Mouse (Mus musculus) heart, adult 2 months (tissue): Measurements from ENCODE around the gene Ddx24. TPM values are rescaled to one million over a fixed set of nuclear protein-coding genes. Genes with fewer than 3 reads are reported as not detected.

Experiments
- DNase-seq, 2 experiments: peaks; one replicate each; pipeline ENCODE4 v3.0.0; 2021
- H3K27ac ChIP-seq: fragments of 200-600 bp; 2 replicates; pipeline ENCODE4 v1.8.1; 2022
- H3K27me3 ChIP-seq: fragments of 200-500 bp; 2 replicates; pipeline ENCODE4 v1.6.1; 2012; ENCODE audit warnings: mild to moderate bottlenecking, low read length, inconsistent platforms, mixed read lengths; ENCODE audit not compliant: control insufficient read depth, insufficient read depth
- H3K36me3 ChIP-seq: fragments of 200-500 bp; 2 replicates; pipeline ENCODE4 v1.6.1; 2012; ENCODE audit warnings: low read length, inconsistent platforms; ENCODE audit not compliant: control insufficient read depth, insufficient read depth
- H3K4me1 ChIP-seq: fragments of 200-500 bp; 2 replicates; pipeline ENCODE4 v1.6.1; 2011; ENCODE audit warnings: low read length; ENCODE audit not compliant: control insufficient read depth, insufficient read depth
- H3K4me3 ChIP-seq: fragments of 200-600 bp; 2 replicates; pipeline ENCODE4 v1.8.1; 2022
- H3K79me2 ChIP-seq: fragments of 200-500 bp; replicated peaks from 2 replicates; pipeline ENCODE4 v1.6.1; 2012; ENCODE audit warnings: mild to moderate bottlenecking, inconsistent platforms, low read length, moderate library complexity, mixed read lengths; ENCODE audit not compliant: control insufficient read depth, insufficient read depth
- H3K9ac ChIP-seq: fragments of 200-500 bp; 2 replicates; pipeline ENCODE4 v1.6.1; 2012; ENCODE audit warnings: low read depth, mild to moderate bottlenecking, control low read depth, inconsistent platforms, low read length, mixed read lengths
- CTCF ChIP-seq: fragments of 200-600 bp; IDR thresholded peaks from 2 replicates; pipeline ENCODE4 v1.8.1; 2022; ENCODE audit warnings: antibody characterized with exemption, mild to moderate bottlenecking, moderate library complexity
- EP300 ChIP-seq: fragments of 200-500 bp; IDR thresholded peaks from 2 replicates; pipeline ENCODE4 v1.6.1; 2011; ENCODE audit warnings: low read depth, low read length, control low read depth; ENCODE audit not compliant: insufficient read depth
- POLR2A ChIP-seq: fragments of 200-500 bp; IDR thresholded peaks from 2 replicates; pipeline ENCODE4 v1.6.1; 2011; ENCODE audit warnings: mild to moderate bottlenecking, low read depth, low read length, control low read depth; ENCODE audit not compliant: insufficient read depth
- whole genome bisulfite sequencing: fragments of 180-500 bp; shearing (Covaris S2); methylation state at CpG from one replicate; pipeline ENCODE4 v1.1.7; 2018; 5-methylcytosine and 5-hydroxymethylcytosine counted together
- intact Hi-C: fragments of 180-260 bp; cut with DNase I; formaldehyde crosslinking; loops from one replicate; pipeline ENCODE4 v1.15.1; 2025
- polyA plus RNA-seq: library from polyadenylated mRNA; depleted of rRNA; stranded (reverse); fragments of >200 nt; gene quantifications from 2 replicates; pipeline ENCODE4 v1.2.3, GENCODE M21; 2012; rRNA removed
- total RNA-seq, 2 experiments: library from RNA; stranded (reverse); gene quantifications; 2 replicates each; pipeline ENCODE4 v1.2.3; 2021

The Ddx24 gene
- total and polyA plus RNA-seq, 3 experiments: 30.2 to 89.3 (median 85.3) TPM

- Histone ChIP-seq H3K9ac (no peak overlapping the region), H3K4me3 (no peak overlapping the region), H3K36me3 (no peaks in the 10 kb centered on the region), H3K27ac (peak overlapping the region; percentile 85), H3K79me2 (no peaks in the 10 kb centered on the region), H3K27me3 (no peaks in the 10 kb centered on the region), H3K4me1 (peaks cover 27% of the 10 kb centered on the region)
- peak; percentile 31 to 69 for DNase-seq
- TF ChIP-seq POLR2A (no peak), CTCF (no peak), EP300 (no peak)
- intact Hi-C loops: no loop called here
- 75% methylated on average over 17 of the region's 17 CpGs for WGBS
Observed at GRCm38 (mm10) chr12:103361539-103362307, 63.9 kb downstream of the Ddx24 start.

DNA sequence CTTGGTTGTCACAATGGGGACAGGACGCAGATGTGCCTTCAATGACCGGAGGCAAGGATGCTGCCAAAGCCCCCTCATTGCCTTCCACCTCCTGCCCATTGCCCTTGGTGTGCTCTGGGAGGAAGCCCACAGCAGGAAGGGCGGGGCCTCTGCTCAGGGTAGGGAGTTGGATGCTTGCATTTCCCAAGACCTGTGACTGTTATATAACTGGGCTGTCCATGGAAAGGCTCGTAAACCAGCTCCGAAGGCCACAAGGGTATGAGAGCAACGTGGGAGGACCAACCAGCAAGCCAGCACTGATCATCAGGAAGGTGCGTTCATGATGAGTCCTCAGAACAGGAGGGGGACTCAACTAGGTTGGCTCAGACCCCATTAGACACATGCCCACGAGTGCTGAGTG lies 64.8 kb downstream of the Ddx24 start:
- Histone ChIP-seq H3K36me3 (no peaks in the 10 kb centered on the region), H3K4me1 (peaks cover 28% of the 10 kb centered on the region), H3K9ac (no peak overlapping the region), H3K27me3 (no peaks in the 10 kb centered on the region), H3K79me2 (no peaks in the 10 kb centered on the region), H3K4me3 (no peak overlapping the region), H3K27ac (peak overlapping the region; percentile 85)
- DNase-seq: no peak
- TF ChIP-seq CTCF (no peak), POLR2A (no peak), EP300 (no peak)
- 61% methylated on average over 8 of the region's 8 CpGs for WGBS
- intact Hi-C loops: no loop called here

GRCm38 (mm10) chr12:103358951-103359801 lies 66.5 kb downstream of the Ddx24 start:
- Histone ChIP-seq H3K79me2 (no peaks in the 10 kb centered on the region), H3K27ac (peak overlapping the region; percentile 90), H3K36me3 (no peaks in the 10 kb centered on the region), H3K4me3 (no peak overlapping the region), H3K27me3 (no peaks in the 10 kb centered on the region), H3K4me1 (peaks cover 28% of the 10 kb centered on the region), H3K9ac (peak overlapping the region; percentile 61)
- TF ChIP-seq EP300 (no peak), POLR2A (peak; percentile 30; the same call in 1 of the 2 replicates)
- WGBS: 40% methylated on average over 4 of the region's 4 CpGs
- DNase-seq: peak; percentile 39 to 49
- intact Hi-C loops: no loop called here

GRCm38 (mm10) chr12:103358216-103358615 lies 67.4 kb downstream of the Ddx24 start:
- no peak overlapping the region for H3K4me3 ChIP-seq
- DNase-seq: peak; percentile 75 to 82
- peaks cover 25% of the 10 kb centered on the region for H3K4me1 ChIP-seq
- peak overlapping the region; percentile 90 for H3K27ac ChIP-seq
- intact Hi-C loops: no loop called here
- 47% methylated on average over 8 of the region's 8 CpGs for WGBS
- peak overlapping the region; percentile 61 for H3K9ac ChIP-seq
- H3K27me3 ChIP-seq: no peaks in the 10 kb centered on the region
- no peaks in the 10 kb centered on the region for H3K36me3 ChIP-seq
- H3K79me2 ChIP-seq: no peaks in the 10 kb centered on the region
- TF ChIP-seq CTCF: no peak
- TF ChIP-seq EP300: 0 out of 2 replicates have a peak, but pooled peaks have one; percentile 47
- TF ChIP-seq POLR2A: peak; percentile 37; the same call in 1 of the 2 replicates

Other genes with a start within 250 kb of the Ddx24 start
- gene Prima1, start 183.7 kb downstream of the Ddx24 start, total RNA-seq: under 1 TPM; 0.29 to 0.43 TPM
- gene Prima1, start 183.7 kb downstream of the Ddx24 start, polyA plus RNA-seq: 0.53 and 1.4 TPM in 2 replicates
- gene Fam181a, start 114.9 kb downstream of the Ddx24 start, total RNA-seq: not detected
- gene Fam181a, start 114.9 kb downstream of the Ddx24 start, polyA plus RNA-seq: not detected in 2 replicates
- gene Asb2, start 69.8 kb downstream of the Ddx24 start, total RNA-seq: 100 to 1,000 TPM; 419 to 533 TPM
- gene Asb2, start 69.8 kb downstream of the Ddx24 start, polyA plus RNA-seq: 505 and 541 TPM in 2 replicates
- gene Otub2, start 37.1 kb downstream of the Ddx24 start, total RNA-seq: 1 to 10 TPM; 3.1 to 3.2 TPM
- gene Otub2, start 37.1 kb downstream of the Ddx24 start, polyA plus RNA-seq: 4.1 and 6.4 TPM in 2 replicates
- 1 to 10 TPM; 1.4 to 1.6 TPM for gene 9330161L09Rik, start 18.0 kb downstream of the Ddx24 start, total RNA-seq
- 0.61 and 1.00 TPM in 2 replicates for gene 9330161L09Rik, start 18.0 kb downstream of the Ddx24 start, polyA plus RNA-seq
- 10 to 100 TPM; 56.3 to 68.8 TPM for gene Ifi27, start 8.4 kb upstream of the Ddx24 start, total RNA-seq
- 175 and 210 TPM in 2 replicates for gene Ifi27, start 8.4 kb upstream of the Ddx24 start, polyA plus RNA-seq
- 10 to 100 TPM; 31.8 to 43.8 TPM for gene Ifi27l2a, start 17.9 kb upstream of the Ddx24 start, total RNA-seq
- gene Ifi27l2a, start 17.9 kb upstream of the Ddx24 start, polyA plus RNA-seq: 265 and 388 TPM in 2 replicates
- not detected for gene Ifi27l2b, start 31.4 kb upstream of the Ddx24 start, total RNA-seq
- gene Ifi27l2b, start 31.4 kb upstream of the Ddx24 start, polyA plus RNA-seq: 0.29 TPM in 1 of 2 replicates, not detected in the other
- gene Ppp4r4, start 106.5 kb upstream of the Ddx24 start, total RNA-seq: under 1 TPM; 0.16 to 0.37 TPM
- gene Ppp4r4, start 106.5 kb upstream of the Ddx24 start, polyA plus RNA-seq: 0.06 and 0.29 TPM in 2 replicates
- gene Serpina10, start 205.6 kb upstream of the Ddx24 start, total RNA-seq: not detected
- gene Serpina10, start 205.6 kb upstream of the Ddx24 start, polyA plus RNA-seq: not detected in 2 replicates
- gene Serpina6, start 231.4 kb upstream of the Ddx24 start, total RNA-seq: not detected
- 0.12 TPM in 1 of 2 replicates, not detected in the other for gene Serpina6, start 231.4 kb upstream of the Ddx24 start, polyA plus RNA-seq